Mouse (Mus musculus): ENCODE results near the gene Prrt4. TPM values are rescaled to one million over a fixed set of nuclear protein-coding genes. Genes with fewer than 3 reads are reported as not detected.

The Prrt4 gene
- polyA plus RNA-seq, 1 experiment from 2014 or later, result 0.48 TPM

DNA sequence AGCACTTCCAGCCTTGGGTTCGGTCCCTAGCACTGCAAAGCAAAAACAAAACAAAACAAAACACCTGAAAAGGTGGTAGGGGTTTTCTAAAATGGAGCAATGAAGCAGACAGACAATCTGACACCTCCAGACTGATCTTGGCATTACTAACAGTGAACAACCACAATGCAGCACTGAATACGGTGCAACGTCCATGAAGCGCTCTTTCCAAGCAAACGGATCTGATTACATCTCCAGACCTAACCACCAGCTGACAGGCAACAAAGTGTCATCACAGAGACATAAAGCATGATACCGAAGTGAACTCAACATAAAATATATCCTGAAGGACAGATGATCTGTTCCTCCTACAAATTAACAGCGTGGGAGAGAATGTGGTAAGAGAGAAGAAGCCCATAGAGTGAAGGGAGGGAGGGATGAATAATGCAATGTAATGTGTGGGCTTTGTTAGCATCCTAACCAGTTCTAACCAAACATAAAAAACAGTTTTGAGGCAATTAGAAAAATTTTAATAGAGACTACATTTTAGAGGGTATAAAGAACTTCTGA is 52.4 kb downstream of the Prrt4 start:
- no peak for ATAC-seq (ENCODE audit: insufficient number of reproducible peaks, insufficient read depth, low FRiP score, low read depth)
- no peak overlapping the region for H3K9ac ChIP-seq (replicated peaks; ENCODE audit: low read depth, low read length)
- H3K27ac ChIP-seq (ENCODE audit: low read length), result no peak overlapping the region
- H3K27me3 ChIP-seq (ENCODE audit: control insufficient read depth, insufficient read depth, low read length), result no peaks in the 10 kb centered on the region
- H3K4me1 ChIP-seq (ENCODE audit: control insufficient read depth, insufficient read depth, low read length), result no peaks in the 10 kb centered on the region
- no peak overlapping the region for H3K4me3 ChIP-seq (ENCODE audit: low read depth, low read length)
- peaks cover 40% of the 10 kb centered on the region for H3K36me3 ChIP-seq (ENCODE audit: control insufficient read depth, insufficient read depth, low read length)
- H3K4me2 ChIP-seq (replicated peaks; ENCODE audit: low read depth, low read length), result no peak overlapping the region
- no peaks in the 10 kb centered on the region for H3K9me3 ChIP-seq (ENCODE audit: control insufficient read depth, low read depth, low read length)
- 86% methylated on average over 7 of the region's 7 CpGs for WGBS

DNA sequence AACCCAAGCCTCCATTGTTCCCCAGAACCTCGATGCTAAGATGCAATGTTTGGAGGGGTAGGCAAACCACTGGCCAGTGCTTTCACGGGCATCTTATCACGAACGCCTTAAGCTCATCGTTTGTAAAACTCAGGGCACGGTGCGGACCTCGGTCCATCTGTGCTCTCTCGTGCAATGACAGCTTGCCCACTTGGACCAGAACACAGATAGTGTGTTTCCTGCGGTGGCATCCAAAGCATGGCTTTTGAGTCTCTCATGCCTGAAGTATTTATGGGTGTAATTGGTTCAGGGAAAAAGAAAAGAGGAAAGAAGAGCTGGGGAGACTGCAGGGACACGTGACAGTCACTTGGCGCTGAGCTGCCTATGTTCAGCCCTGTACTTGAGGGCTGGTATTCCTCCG is 59.4 kb downstream of the Prrt4 start:
- peaks cover 6% of the 10 kb centered on the region; the same call in 1 of the 2 replicates for H3K36me3 ChIP-seq (ENCODE audit: control insufficient read depth, insufficient read depth, low read length)
- WGBS, result 85% methylated on average over 13 of the region's 13 CpGs
- no peaks in the 10 kb centered on the region for H3K9me3 ChIP-seq (ENCODE audit: control insufficient read depth, low read depth, low read length)
- H3K4me3 ChIP-seq (ENCODE audit: low read depth, low read length), result no peak overlapping the region
- H3K9ac ChIP-seq (replicated peaks; ENCODE audit: low read depth, low read length), result no peak overlapping the region
- no peak overlapping the region for H3K27ac ChIP-seq (ENCODE audit: low read length)
- H3K4me2 ChIP-seq (replicated peaks; ENCODE audit: low read depth, low read length), result no peak overlapping the region
- no peaks in the 10 kb centered on the region for H3K4me1 ChIP-seq (ENCODE audit: control insufficient read depth, insufficient read depth, low read length)
- no peak for ATAC-seq (ENCODE audit: insufficient number of reproducible peaks, insufficient read depth, low FRiP score, low read depth)
- H3K27me3 ChIP-seq (ENCODE audit: control insufficient read depth, insufficient read depth, low read length), result no peaks in the 10 kb centered on the region

Small RNAs within 50 kb of the gene (microRNA-seq; reads per million reads assigned to microRNA genes)
- gene Gm24303, result not detected

Other genes starting within 250 kb of the Prrt4 start
- gene Lep, start 119.4 kb downstream of the Prrt4 start, polyA plus RNA-seq (2014; fragmentation: Nextera tagmentation; extraction: Ambion mirVana), result not detected in 2 replicates
- 44.1 and 48.5 TPM in 2 replicates for gene Rbm28, start 14.6 kb downstream of the Prrt4 start, polyA plus RNA-seq (2014; fragmentation: Nextera tagmentation; extraction: Ambion mirVana)
- gene Impdh1, start 36.8 kb upstream of the Prrt4 start, polyA plus RNA-seq (2014; fragmentation: Nextera tagmentation; extraction: Ambion mirVana), result 36.1 and 41.7 TPM in 2 replicates
- 36.5 and 40.1 TPM in 2 replicates for gene Hilpda, start 92.9 kb upstream of the Prrt4 start, polyA plus RNA-seq (2014; fragmentation: Nextera tagmentation; extraction: Ambion mirVana)
- 0.60 and 0.68 TPM in 2 replicates for gene Fam71f2, start 100.0 kb upstream of the Prrt4 start, polyA plus RNA-seq (2014; fragmentation: Nextera tagmentation; extraction: Ambion mirVana)
- gene Fam71f1, start 139.6 kb upstream of the Prrt4 start, polyA plus RNA-seq (2014; fragmentation: Nextera tagmentation; extraction: Ambion mirVana), result not detected in 2 replicates
- gene Calu, start 168.5 kb upstream of the Prrt4 start, polyA plus RNA-seq (2014; fragmentation: Nextera tagmentation; extraction: Ambion mirVana), result 384 and 413 TPM in 2 replicates
- 1.3 and 1.5 TPM in 2 replicates for gene Opn1sw, start 208.9 kb upstream of the Prrt4 start, polyA plus RNA-seq (2014; fragmentation: Nextera tagmentation; extraction: Ambion mirVana)
- gene Ccdc136, start 216.7 kb upstream of the Prrt4 start, polyA plus RNA-seq (2014; fragmentation: Nextera tagmentation; extraction: Ambion mirVana), result 22.0 and 29.5 TPM in 2 replicates